Mouse (Mus musculus) layer of hippocampus, adult 18-20 months (tissue): ENCODE data around the gene Slc7a4. TPM values are rescaled to one million over a fixed set of nuclear protein-coding genes. Genes with fewer than 3 reads are reported as not detected.

Experiments
- DNase-seq, 2 experiments: peaks; one replicate each; pipeline ENCODE4 v3.0.0; 2022; ENCODE audit warnings: low spot score in 2 of 2
- total RNA-seq, 2 experiments: library from RNA; stranded (reverse); gene quantifications; 2 replicates each; pipeline ENCODE4 v1.2.3; 2021

The Slc7a4 gene
- total RNA-seq, 2 experiments from 2014 or later: 86.1 to 99.5 TPM

DNA sequence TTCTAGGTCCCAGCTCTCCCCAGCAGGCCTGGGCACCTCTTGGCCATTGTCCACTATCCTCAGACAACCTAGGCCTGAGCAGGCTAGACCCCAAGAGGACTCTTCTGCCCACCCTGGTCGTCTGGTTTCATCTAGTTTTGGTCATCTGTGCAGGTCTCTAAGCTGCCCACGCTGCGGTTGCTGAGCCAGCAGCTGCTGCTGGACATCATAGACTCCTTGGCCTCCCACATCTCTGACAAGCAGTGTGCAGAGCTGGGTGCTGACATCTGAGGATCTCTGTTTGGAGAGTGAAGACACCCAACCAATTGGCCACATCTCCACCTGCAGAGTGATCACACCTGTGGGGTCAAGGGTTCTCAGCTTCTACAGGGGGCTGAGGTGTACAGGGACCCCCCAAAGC is 57.5 kb downstream of the Slc7a4 start:
- no peak for DNase-seq

DNA sequence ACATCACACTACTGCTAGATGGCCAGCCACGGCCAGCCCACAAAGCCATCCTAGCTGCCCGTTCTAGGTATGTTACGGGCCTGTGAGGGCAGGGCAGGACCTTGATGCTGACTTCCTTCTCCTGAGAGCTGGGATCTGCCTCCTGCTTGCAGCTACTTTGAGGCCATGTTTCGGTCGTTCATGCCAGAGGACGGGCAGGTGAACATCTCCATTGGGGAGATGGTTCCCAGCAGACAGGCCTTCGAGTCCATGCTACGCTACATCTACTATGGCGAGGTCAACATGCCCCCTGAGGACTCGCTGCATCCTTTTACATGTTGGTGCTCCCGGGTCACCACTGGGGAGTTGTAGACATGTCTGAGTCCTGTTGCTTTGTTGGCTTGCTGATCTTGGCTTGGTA is 58.9 kb downstream of the Slc7a4 start:
- DNase-seq: no peak

Other genes starting within 250 kb of the Slc7a4 start
- 10 to 100 TPM; 23.1 to 24.2 TPM for gene Snap29, start 177.2 kb downstream of the Slc7a4 start, total RNA-seq
- 100 to 1,000 TPM; 285 to 292 TPM for gene Pi4ka, start 176.9 kb downstream of the Slc7a4 start, total RNA-seq
- 10 to 100 TPM; 40.7 to 41.8 TPM for gene Crkl, start 131.2 kb downstream of the Slc7a4 start, total RNA-seq
- 10 to 100 TPM; 98.5 to 98.6 TPM for gene Aifm3, start 93.6 kb downstream of the Slc7a4 start, total RNA-seq
- 100 to 1,000 TPM; 199 to 205 TPM for gene Lztr1, start 74.5 kb downstream of the Slc7a4 start, total RNA-seq
- 10 to 100 TPM; 39.6 to 44.0 TPM for gene Thap7, start 52.1 kb downstream of the Slc7a4 start, total RNA-seq
- gene Lrrc74b, start 22.0 kb downstream of the Slc7a4 start, total RNA-seq: under 1 TPM; 0.92 to 0.94 TPM
- gene P2rx6, start 21.3 kb downstream of the Slc7a4 start, total RNA-seq: 1 to 10 TPM; 1.0 to 1.2 TPM
- gene Smpd4, start 36.1 kb upstream of the Slc7a4 start, total RNA-seq: 10 to 100 TPM; 46.4 to 49.9 TPM
- 10 to 100 TPM; 35.3 to 41.0 TPM for gene Ccdc74a, start 63.3 kb upstream of the Slc7a4 start, total RNA-seq
- 10 to 100 TPM; 68.5 to 76.3 TPM for gene Med15, start 149.7 kb upstream of the Slc7a4 start, total RNA-seq
- 100 to 1,000 TPM in 1 of 2 experiments, 10 to 100 TPM in 1; 86.9 to 100 TPM for gene Klhl22, start 176.4 kb upstream of the Slc7a4 start, total RNA-seq
- 1 to 10 TPM; 1.5 to 2.5 TPM for gene Scarf2, start 214.1 kb upstream of the Slc7a4 start, total RNA-seq
- 1 to 10 TPM; 2.0 to 3.3 TPM for gene B830017H08Rik, start 249.9 kb upstream of the Slc7a4 start, total RNA-seq